ENCODE assay signal across 26 mouse cellular contexts in genomic region chr1:67820092-67820491, GRCm38 (mm10).
"Had no signal": no experiment of that assay in that cellular context is flagged by ENCODE, and none has a peak within 500 bp of the region (broad histone marks: within the 10 kb centered on the region; RNA-seq: fewer than 3 reads in every experiment).

No protein-coding gene starts in this region.

- H3K9ac ChIP-seq: heart, embryonic 13.5 days; heart, embryonic 15.5 days; hindbrain, embryonic 13.5 days; hindbrain, embryonic 15.5 days; kidney, embryonic 15.5 days; limb, embryonic 12.5 days; liver, embryonic 13.5 days had no signal

- H3K9me3 ChIP-seq: heart, embryonic 13.5 days; heart, embryonic 15.5 days; hindbrain, embryonic 13.5 days; hindbrain, embryonic 15.5 days; kidney, embryonic 15.5 days; limb, embryonic 10.5 days; limb, embryonic 12.5 days; liver, embryonic 13.5 days had no signal

- DNase-seq: gastrocnemius, postnatal 14 days; gastrocnemius, postnatal 36 days; heart, adult 2 months; heart, postnatal 14 days; heart, postnatal 36 days; kidney, adult 11 months; kidney, adult 2 months; kidney, adult 9 months; kidney, postnatal 14 days; kidney, postnatal 36 days; layer of hippocampus, adult 9-11 months; layer of hippocampus, postnatal 36 days; liver; liver, embryonic 13.5 days had no signal

- H3K4me3 ChIP-seq: heart, adult 2 months; heart, embryonic 13.5 days; heart, embryonic 15.5 days; hindbrain, embryonic 13.5 days; hindbrain, embryonic 15.5 days; kidney, embryonic 15.5 days; limb, embryonic 10.5 days; limb, embryonic 12.5 days; liver, embryonic 13.5 days had no signal

- H3K4me2 ChIP-seq: heart, embryonic 11.5 days; heart, embryonic 13.5 days; heart, embryonic 15.5 days; hindbrain, embryonic 13.5 days; hindbrain, embryonic 15.5 days; kidney, embryonic 15.5 days; limb, embryonic 12.5 days; liver, embryonic 11.5 days; liver, embryonic 13.5 days had no signal

- H3K36me3 ChIP-seq: heart, embryonic 13.5 days; heart, embryonic 15.5 days; hindbrain, embryonic 13.5 days; hindbrain, embryonic 15.5 days; kidney, embryonic 15.5 days; limb, embryonic 10.5 days; limb, embryonic 12.5 days; liver, embryonic 13.5 days had no signal

- H3K4me1 ChIP-seq: heart, embryonic 13.5 days; heart, embryonic 15.5 days; hindbrain, embryonic 13.5 days; hindbrain, embryonic 15.5 days; kidney, embryonic 15.5 days; limb, embryonic 10.5 days; limb, embryonic 12.5 days; liver, embryonic 13.5 days had no signal

- ATAC-seq: hindbrain, postnatal 0 days; intestine, embryonic 16.5 days had no signal

- H3K27ac ChIP-seq: heart, adult 2 months; heart, embryonic 13.5 days; heart, embryonic 15.5 days; hindbrain, embryonic 13.5 days; hindbrain, embryonic 15.5 days; hindbrain, postnatal 0 days; kidney, embryonic 15.5 days; kidney, postnatal 0 days; limb, embryonic 10.5 days; limb, embryonic 12.5 days; liver, embryonic 13.5 days had no signal

- H3K27me3 ChIP-seq: heart, embryonic 13.5 days; heart, embryonic 15.5 days; hindbrain, embryonic 13.5 days; hindbrain, embryonic 15.5 days; kidney, embryonic 15.5 days; limb, embryonic 12.5 days; liver, embryonic 13.5 days had no signal
